Comparison of ENCODE assay signal across 9 mouse cellular contexts in genomic region chrX:12287656-12288561, GRCm38 (mm10).
A peak's percentile ranks its signal among the peaks of the same experiment; 100 is the strongest.
DNase-seq lines count a peak whose midpoint lies in the region; ATAC-seq and TF ChIP-seq lines count a peak whose summit lies in the region.
"Had no signal": no experiment of that assay in that cellular context is flagged by ENCODE, and none has a peak within 500 bp of the region (broad histone marks: within the 10 kb centered on the region; RNA-seq: fewer than 3 reads in every experiment).

No protein-coding gene starts in this region.

- H3K9me3 ChIP-seq in hindbrain, embryonic 11.5 days (ENCODE audit: control insufficient read depth, low read length), result no peaks in the 10 kb centered on the region
- no peaks in the 10 kb centered on the region for H3K9me3 ChIP-seq in hindbrain, embryonic 13.5 days
- H3K9me3 ChIP-seq in hindbrain, embryonic 16.5 days (ENCODE audit: control insufficient read depth, low read length), result no peaks in the 10 kb centered on the region
- H3K9me3 ChIP-seq in stomach, postnatal 0 days (ENCODE audit: control insufficient read depth, low read length), result no peaks in the 10 kb centered on the region
- H3K9me3 ChIP-seq: limb, embryonic 12.5 days had no signal

- WGBS in hindbrain, embryonic 11.5 days, result 10% methylated on average over 15 of the region's 17 CpGs
- 14% methylated on average over 17 of the region's 17 CpGs for WGBS in hindbrain, embryonic 13.5 days
- WGBS in hindbrain, embryonic 16.5 days, result 15% methylated on average over 15 of the region's 17 CpGs
- WGBS in stomach, postnatal 0 days, result 37% methylated on average over 15 of the region's 17 CpGs

- H3K36me3 ChIP-seq in hindbrain, embryonic 11.5 days (ENCODE audit: control insufficient read depth, insufficient read depth, low read length), result no peaks in the 10 kb centered on the region
- H3K36me3 ChIP-seq in hindbrain, embryonic 13.5 days, result no peaks in the 10 kb centered on the region
- H3K36me3 ChIP-seq in hindbrain, embryonic 16.5 days (ENCODE audit: control insufficient read depth, insufficient read depth, low read length), result no peaks in the 10 kb centered on the region
- no peaks in the 10 kb centered on the region for H3K36me3 ChIP-seq in stomach, postnatal 0 days (ENCODE audit: control insufficient read depth, insufficient read depth, low read length)
- H3K36me3 ChIP-seq: limb, embryonic 12.5 days had no signal

- peaks cover 5% of the 10 kb centered on the region; the same call in 1 of the 2 replicates for H3K27me3 ChIP-seq in hindbrain, embryonic 11.5 days (ENCODE audit: control insufficient read depth, insufficient read depth, low read length)
- peaks cover 50% of the 10 kb centered on the region for H3K27me3 ChIP-seq in hindbrain, embryonic 13.5 days
- peaks cover 7% of the 10 kb centered on the region; the same call in 1 of the 2 replicates for H3K27me3 ChIP-seq in hindbrain, embryonic 16.5 days (replicated peaks; ENCODE audit: control insufficient read depth, insufficient read depth, low read length)
- no peaks in the 10 kb centered on the region for H3K27me3 ChIP-seq in stomach, postnatal 0 days (ENCODE audit: control insufficient read depth, insufficient read depth, low read length)

- H3K4me1 ChIP-seq in hindbrain, embryonic 11.5 days (replicated peaks; ENCODE audit: control insufficient read depth, insufficient read depth, low read length), result no peaks in the 10 kb centered on the region
- H3K4me1 ChIP-seq in hindbrain, embryonic 13.5 days (replicated peaks), result no peaks in the 10 kb centered on the region; the same call in 1 of the 2 replicates
- peaks cover 3% of the 10 kb centered on the region; the same call in 1 of the 2 replicates for H3K4me1 ChIP-seq in hindbrain, embryonic 16.5 days (ENCODE audit: control insufficient read depth, insufficient read depth, low read depth, low read length)
- no peaks in the 10 kb centered on the region for H3K4me1 ChIP-seq in stomach, postnatal 0 days (replicated peaks; ENCODE audit: control insufficient read depth, insufficient read depth)

- H3K9ac ChIP-seq in hindbrain, embryonic 11.5 days (ENCODE audit: low read depth, low read length), result no peak overlapping the region
- no peak overlapping the region for H3K9ac ChIP-seq in hindbrain, embryonic 13.5 days
- H3K9ac ChIP-seq in hindbrain, embryonic 16.5 days (ENCODE audit: low read depth, low read length), result no peak overlapping the region
- no peak overlapping the region for H3K9ac ChIP-seq in stomach, postnatal 0 days (ENCODE audit: low read length)
- H3K9ac ChIP-seq: limb, embryonic 12.5 days had no signal

- no peak; the same call in 1 of the 2 replicates for ATAC-seq in hindbrain, embryonic 11.5 days (ENCODE audit: low FRiP score)
- ATAC-seq in hindbrain, embryonic 13.5 days (ENCODE audit: low FRiP score), result no peak
- ATAC-seq in hindbrain, embryonic 16.5 days, result peak; percentile 65
- no peak for ATAC-seq in stomach, postnatal 0 days (ENCODE audit: low FRiP score, low TSS enrichment)

- peak; percentile 24 for DNase-seq in hindbrain, embryonic 11.5 days (ENCODE audit: low spot score)
- DNase-seq in ES-CJ7 (ENCODE audit: low read depth, low spot score), result peak; percentile 42
- DNase-seq in cerebellum, postnatal 14 days, result peak; percentile 36 to 59
- DNase-seq in stomach, postnatal 0 days (ENCODE audit: low spot score), result no peak
- DNase-seq in yolk sac, embryonic 10.5 days (ENCODE audit: low spot score), result no peak
- no peak for DNase-seq in kidney, adult 11 months

- no peak for TF ChIP-seq EP300 in stomach, postnatal 0 days (optimal IDR thresholded peaks at IDR 0.05)

- H3K4me2 ChIP-seq in hindbrain, embryonic 11.5 days (replicated peaks; ENCODE audit: low read depth, low read length), result no peak overlapping the region
- no peak overlapping the region for H3K4me2 ChIP-seq in hindbrain, embryonic 13.5 days
- H3K4me2 ChIP-seq in hindbrain, embryonic 16.5 days (ENCODE audit: low read length), result 0 out of 2 replicates have a peak overlapping the region, but pooled peaks have one; percentile 19
- H3K4me2 ChIP-seq in stomach, postnatal 0 days (replicated peaks; ENCODE audit: low read depth), result no peak overlapping the region

- no peak overlapping the region for H3K4me3 ChIP-seq in hindbrain, embryonic 11.5 days (ENCODE audit: low read depth, low read length)
- no peak overlapping the region for H3K4me3 ChIP-seq in hindbrain, embryonic 13.5 days
- H3K4me3 ChIP-seq in hindbrain, embryonic 16.5 days (ENCODE audit: low read length), result no peak overlapping the region
- H3K4me3 ChIP-seq in stomach, postnatal 0 days (ENCODE audit: low read depth, low read length), result no peak overlapping the region
- H3K4me3 ChIP-seq: limb, embryonic 12.5 days had no signal

- TF ChIP-seq CTCF in stomach, postnatal 0 days (IDR thresholded peaks at IDR 0.05; ENCODE audit: low read depth), result no peak

- H3K27ac ChIP-seq in hindbrain, embryonic 11.5 days (ENCODE audit: low read depth, low read length), result no peak overlapping the region
- H3K27ac ChIP-seq in hindbrain, embryonic 13.5 days, result no peak overlapping the region
- no peak overlapping the region for H3K27ac ChIP-seq in hindbrain, embryonic 16.5 days (ENCODE audit: low read depth, low read length)
- no peak overlapping the region for H3K27ac ChIP-seq in stomach, postnatal 0 days (replicated peaks)

Comparison
In these comparisons a context has a peak if more than half of its experiments do, and no peak if none do; other contexts are left out.
1. DNase-seq: peak in hindbrain, embryonic 11.5 days (single experiment), ES-CJ7 (single experiment) and cerebellum, postnatal 14 days (2 of 2); none in stomach, postnatal 0 days (single experiment), yolk sac, embryonic 10.5 days (single experiment) and kidney, adult 11 months (single experiment).